Mouse (Mus musculus) kidney, adult 9 months (tissue): Measurements from ENCODE around the gene Rpl24.

Experiments used
- DNase-seq: peaks from one replicate; pipeline ENCODE4 v3.0.0; 2022

The Rpl24 gene

DNA sequence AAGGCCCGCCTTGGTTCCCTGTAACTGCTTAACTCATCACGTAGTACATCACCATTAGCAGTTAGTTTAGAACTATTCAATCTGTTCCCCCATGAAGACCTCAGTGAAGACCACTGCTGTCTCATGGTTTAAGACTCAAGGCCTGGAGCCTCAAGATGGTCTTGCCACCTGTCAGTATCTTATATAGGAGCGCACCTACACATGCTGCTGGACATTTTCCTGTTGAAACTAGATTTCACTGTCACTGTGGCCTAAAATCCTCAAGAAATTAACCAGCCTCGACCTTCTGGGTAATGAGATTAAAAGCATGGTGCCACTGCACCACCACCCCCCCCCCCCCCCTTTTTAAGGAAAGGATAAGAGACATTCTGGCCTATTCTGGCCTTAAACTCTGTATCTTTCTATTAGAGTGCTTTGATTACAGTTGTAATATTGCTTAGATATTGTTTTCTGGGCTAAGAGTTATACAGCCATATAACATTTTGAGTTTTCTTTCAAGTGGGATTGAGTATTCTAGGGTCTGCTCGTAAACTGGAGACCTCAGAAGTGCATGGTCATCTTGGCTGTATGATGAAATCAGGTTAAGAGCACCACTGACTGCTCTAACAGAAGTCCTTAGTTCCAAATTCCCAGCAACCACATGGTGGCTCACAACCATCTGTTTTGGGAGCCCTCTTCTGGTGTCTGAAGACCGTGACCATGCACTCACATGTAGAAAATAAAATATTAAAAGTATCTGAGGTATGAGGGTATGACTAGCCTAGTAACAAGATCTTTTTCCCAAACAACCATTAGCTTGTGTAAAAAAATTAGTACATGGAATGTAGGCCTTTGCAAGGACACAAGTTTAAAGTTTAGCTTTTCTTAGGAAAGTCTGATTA, 5.9 kb downstream of the Rpl24 start:
- no peak for DNase-seq

DNA sequence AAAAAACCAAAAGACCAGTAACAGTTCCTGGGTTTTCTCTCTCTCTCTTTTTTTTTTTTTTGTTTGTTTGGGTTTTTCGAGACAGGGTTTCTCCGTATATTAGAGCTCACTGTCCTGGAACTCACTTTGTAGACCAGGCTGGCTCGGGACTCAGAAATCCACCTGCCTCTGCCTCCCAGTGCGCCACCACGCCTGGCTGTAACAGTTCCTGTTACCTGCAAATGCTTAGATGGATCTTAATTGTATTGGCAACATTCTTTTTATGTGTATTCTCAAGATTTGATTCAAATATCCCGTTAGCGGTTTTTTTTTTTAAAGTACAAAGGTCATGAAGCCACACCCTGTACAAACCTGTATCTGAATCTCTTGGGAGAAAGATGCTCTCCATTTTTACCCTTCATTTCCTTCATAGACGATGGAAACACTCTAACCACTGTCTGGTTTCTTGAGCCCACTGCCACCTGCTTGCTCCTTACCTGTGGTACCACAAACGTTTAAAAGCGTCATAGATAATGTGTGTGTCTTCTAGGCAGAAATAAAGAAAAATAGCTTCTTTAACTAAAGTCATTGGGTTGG, 6.6 kb downstream of the Rpl24 start:
- DNase-seq = no peak

DNA sequence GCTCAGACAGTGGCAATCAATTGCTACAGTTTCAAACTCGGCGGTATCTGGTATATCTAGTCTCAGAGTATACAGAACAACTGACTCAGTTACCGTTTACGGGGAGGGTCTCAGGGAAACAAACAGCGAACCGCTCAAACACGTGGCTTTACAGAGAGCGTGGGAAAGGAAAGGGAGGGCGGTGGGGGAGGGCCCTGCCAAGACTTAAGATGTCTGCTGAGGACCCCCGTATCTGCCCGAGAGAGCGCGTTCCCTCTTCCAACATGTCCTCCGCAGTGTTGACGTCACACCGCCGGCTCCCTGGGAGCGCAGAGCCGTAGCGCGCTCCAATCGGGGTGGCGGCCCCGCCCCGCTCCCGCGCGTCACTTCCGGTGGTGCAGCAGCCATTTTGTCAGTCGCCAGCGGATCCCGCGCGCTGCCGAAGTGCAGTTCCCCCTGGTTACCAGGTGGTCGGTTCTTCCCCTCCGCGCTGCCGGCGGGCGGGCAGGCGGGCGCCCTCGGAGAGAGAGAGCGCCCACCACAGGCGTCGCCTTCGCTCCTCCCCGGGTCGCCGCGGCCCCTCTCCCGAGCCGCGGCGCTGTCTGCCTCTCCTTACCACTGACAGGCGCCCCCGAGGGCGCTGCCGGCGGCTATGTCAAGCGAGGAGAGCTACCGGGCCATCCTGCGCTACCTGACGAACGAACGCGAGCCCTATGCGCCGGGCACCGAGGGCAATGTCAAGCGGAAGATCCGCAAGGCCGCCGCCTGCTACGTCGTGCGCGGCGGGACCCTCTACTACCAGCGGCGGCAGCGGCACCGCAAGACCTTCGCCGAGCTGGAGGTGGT, 7.6 kb downstream of the Rpl24 start, which contains the start of gene Zbtb11:
Gene Zbtb11 (plus strand): TSS at position 453 of the 825 bp plus-strand sequence.
- DNase-seq = peak; percentile 99

DNA sequence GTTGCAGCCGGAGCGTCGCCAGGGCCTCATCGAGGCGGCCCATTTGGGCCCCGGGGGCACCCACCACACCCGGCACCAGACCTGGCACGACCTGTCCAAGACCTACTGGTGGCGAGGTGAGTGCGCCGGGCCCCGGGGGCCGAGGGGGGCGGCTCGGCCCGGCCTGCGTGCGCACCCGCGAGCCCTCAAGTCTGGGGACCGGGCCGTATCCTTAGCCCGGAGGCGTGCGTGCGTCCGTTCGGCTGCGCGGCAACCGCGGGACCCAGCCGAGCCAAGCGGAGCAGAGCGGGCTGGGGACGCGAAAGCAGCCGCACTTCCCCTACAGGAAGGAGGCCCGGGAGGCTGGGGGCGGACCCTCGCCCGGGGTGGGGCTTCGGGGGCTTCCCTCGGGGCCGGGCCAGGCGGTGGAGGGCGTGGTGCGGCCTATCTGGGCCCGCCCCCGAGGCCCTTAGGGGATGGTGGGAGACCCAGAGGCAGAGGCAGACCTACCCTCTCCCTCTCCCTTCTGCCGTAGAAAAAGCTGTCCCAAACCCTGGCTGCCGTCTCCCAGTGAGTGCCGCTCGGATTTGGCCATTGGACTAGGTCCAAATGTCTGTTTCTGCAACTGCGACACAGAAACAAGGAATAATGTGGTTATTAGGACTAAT, 8.3 kb downstream of the Rpl24 start:
- peak; percentile 92 for DNase-seq

DNA sequence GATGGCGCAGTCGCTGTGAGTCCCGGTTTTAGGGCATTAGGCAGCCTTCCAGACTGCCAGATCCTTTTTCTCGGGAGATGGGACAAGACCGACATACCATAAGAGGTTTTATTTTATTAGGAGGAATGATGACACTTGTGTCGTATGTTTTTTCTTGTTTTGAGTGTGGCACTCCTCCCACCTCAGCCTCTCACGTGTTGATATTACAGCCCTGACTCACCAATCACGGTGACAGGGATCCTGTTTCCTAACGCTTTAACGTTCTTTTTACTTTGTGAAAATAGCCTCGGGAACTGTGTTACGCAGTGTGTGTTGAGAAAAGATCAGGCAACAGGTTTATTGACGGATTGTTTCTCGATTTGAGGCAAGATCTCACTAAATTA, 8.8 kb downstream of the Rpl24 start:
- DNase-seq = peak; percentile 68

DNA sequence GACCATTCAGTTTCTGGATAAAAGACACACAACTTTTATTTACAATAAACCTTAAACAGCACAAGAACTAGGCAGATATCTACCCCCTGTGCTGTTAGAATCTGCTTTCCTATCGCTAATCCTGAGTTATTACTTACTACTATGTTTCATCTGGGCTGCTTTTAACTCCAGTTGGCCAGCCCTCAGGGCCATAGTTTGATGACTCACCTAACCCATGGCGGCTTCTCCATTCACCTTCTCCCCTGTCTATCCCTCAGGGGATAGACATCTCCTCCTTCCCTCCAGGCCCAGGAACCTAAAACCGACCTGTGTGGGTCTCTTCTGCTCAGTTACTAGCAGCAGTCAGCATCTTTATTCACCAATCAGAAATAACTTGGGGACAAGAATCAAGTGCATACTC, 19.9 kb downstream of the Rpl24 start:
- no peak for DNase-seq

DNA sequence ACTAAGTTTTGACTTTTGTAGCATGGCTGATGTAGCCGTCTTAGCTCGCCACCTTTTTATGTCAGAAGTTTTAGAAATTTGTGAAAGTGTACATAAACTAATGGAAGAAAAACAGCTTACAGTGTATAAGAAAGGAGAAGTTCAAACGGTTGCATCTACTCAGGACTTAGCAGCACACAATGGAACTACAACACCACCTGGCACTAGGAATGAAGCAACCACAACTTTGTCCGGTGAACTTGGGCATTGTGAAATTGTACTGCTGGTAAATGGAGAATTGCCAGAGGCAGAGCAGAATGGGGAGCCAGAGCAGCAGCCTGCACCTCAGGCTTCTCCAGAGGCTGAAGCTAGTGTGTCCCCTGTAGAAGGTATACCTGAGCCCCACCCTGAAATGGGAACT, 24.2 kb downstream of the Rpl24 start:
- no peak for DNase-seq

DNA sequence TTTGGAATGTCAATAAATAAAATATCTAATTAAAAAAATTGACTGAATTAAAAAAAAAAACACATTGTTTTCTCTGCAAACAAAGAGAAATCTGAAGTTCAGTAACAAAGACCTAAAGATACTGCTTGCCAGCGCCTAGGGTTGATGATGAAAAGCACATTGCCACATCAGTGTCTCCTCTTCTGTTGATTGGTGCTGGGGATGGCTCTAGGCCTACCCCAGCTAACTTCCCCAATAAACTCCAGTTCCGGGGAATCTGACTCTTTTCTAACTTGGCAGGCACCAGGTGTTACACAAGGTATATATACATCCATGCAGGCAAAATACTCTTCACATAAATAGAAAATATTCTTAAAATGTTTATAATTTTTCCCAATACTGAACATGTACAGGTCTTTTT, 28.2 kb downstream of the Rpl24 start:
- DNase-seq = no peak

DNA sequence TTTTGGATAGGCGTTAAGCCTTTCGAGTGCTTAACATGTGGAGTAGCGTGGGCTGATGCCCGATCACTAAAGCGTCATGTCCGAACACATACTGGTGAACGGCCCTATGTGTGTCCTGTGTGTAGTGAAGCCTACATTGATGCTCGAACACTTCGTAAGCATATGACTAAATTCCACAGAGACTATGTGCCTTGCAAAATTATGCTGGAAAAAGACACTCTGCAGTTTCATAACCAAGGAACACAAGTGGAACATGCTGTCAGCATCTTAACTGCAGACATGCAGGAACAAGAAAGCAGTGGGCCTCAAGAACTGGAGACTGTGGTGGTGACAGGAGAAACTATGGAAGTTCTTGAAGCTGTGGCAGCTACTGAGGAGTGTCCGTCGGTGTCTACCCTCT, 40.7 kb downstream of the Rpl24 start:
- no peak for DNase-seq

DNA sequence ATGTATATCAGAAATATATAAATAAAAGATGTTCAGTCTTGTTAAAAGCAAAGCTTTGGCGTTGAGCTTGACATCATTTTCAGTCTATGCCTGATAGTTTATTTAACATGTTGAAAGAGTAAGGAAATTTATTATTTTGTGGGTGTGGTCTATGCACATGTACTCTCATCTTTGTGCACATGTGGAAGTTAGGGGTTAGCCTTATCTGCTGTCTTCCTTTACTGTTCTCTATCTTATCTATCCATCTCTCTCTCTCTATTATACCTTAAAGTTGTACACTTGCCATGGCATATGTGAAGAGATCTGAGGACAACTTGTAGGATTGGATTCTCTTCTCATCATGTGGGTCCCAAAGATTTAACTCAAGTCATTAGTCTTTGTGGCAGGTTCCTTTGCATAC, 42.8 kb downstream of the Rpl24 start:
- no peak for DNase-seq

DNA sequence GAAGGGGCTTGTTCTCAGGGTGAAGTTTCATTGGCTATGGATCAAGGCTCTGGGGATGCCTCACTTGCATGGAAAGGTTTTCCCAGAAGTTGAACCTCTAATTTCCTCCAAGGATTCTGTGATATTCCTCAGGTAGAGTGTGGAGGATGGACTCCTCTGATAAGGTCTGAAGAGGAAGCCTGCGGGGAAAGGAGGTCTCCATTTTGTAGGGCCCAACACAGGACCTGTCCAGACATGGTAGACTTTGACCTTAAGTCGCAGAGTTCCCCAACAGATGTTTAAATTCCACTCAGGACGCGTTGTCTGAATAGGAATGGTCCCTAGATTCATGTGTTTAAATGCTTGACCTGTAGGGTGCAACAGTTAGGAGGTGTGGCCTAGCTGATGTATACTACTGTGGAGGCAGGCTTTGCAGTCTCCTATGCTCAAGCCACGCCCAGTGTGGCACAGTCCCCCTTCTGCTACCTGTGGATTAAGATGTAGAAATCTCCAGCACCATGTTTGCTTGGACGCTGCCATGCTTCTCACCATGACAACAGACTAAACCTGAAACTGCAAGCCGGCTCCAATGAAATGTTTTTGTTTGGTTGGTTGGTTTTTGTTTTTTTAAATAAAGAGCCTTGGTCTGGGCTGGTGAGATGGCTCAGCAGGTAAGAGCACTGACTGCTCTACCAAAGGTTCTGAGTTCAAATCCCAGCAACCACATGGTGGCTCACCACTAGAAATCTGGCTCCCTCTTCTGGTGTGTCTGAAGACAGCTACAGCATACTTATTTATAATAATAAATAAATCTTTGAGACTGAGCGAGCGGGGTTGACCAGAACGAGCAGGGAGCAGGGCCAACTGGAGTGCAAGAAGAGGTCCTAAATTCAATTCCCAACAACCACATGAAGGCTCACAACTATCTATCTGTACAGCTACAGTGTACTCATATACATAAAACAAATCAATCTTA, 47.0 kb downstream of the Rpl24 start:
- no peak for DNase-seq

DNA sequence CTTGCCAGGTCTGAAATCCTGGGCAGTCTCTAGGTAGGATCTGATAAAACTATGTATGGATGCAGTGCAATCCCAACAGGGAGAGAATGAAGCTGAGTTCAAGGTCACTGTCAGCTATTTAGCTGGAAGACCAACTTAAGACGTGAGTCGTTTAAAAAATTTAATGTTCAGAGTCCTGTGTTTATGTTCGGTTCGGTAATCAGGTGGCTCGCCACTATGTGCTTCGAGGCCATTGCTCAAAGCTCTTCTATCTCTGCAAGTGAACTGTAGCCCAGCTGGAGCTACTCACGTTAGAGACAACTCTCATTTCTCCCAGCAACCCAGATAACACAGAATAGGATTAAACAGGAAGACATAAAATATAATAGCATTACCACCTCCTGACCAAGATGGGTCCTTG, 48.0 kb downstream of the Rpl24 start:
- no peak for DNase-seq

DNA sequence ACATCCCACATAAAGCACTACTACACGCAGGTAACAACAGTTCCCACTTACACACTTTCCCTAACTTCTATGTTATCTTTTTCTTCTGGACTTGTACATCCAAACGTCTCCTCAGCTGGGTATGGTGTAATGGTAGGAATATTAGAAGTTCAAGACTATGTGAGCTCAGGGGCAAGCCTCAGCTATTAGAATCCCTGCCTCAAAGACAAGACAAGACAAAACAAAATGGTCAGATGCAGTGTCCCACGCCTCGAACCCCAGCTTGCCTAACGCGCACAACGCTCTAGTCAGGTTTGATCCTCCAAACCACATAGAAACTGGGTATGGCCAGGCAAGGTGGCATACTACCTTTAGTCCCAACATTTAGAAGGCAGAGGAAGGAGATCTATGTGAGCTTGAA, 53.6 kb downstream of the Rpl24 start:
- DNase-seq = no peak
